Mouse (Mus musculus): Measurements from ENCODE around the gene Gm3486. TPM values are rescaled to one million over a fixed set of nuclear protein-coding genes. Genes with fewer than 3 reads are reported as not detected.
"Not testable (repeated sequence)": the region's sequence is repeated elsewhere in the genome, so short reads cannot be mapped to it uniquely, and the experiment has no call there.

The Gm3486 gene
- not detected in 2 replicates for polyA plus RNA-seq (2015; fragmentation: Nextera tagmentation; extraction: Ambion mirVana)

DNA sequence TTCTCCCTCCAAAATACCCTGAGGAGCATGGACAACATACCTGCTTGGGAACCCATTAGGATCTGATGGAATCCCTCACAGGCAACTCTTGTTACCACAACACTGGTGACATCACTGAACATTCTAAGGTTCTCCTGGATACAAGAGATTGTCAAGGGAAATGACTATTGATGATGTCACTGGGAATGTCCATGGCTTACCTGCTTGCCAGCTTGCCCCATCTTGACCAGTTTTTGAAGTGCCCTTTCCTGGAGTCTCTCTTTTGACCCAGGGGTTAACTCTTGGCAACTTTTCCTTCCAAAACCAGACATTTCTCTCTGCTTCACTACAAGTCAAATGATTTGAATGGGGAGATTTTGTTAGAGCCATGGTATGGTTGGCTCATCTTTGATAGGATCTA is at the start of gene Gm3486:
TSS of gene Gm3486 (minus strand) at position 101 of the 400 bp plus-strand sequence.
- H3K4me1 ChIP-seq (replicated peaks); H3K27ac ChIP-seq (replicated peaks); H3K4me3 ChIP-seq (replicated peaks); ATAC-seq (ENCODE audit: insufficient read depth); H3K9ac ChIP-seq; H3K36me3 ChIP-seq (replicated peaks); H3K4me2 ChIP-seq; H3K9me3 ChIP-seq (replicated peaks); H3K27me3 ChIP-seq: not testable (repeated sequence)

DNA sequence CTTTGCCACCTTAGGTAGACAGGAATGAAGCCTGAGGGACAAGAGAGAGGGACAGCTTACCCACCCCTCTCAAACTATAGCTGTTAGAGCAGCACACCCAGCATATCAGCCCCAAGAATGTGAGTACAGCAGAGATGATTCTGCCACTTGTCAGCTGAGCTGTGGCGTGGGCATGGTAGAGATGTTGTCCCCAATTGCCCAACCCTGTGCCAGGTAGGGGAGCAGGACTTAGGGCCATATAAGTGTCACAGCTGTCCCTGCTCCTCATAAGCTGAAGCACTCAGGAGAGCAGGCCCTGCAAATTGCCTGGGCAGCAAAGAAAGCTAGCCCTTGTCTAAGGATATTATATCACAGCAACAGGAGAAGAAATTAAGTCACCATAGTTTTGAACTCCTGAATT is 35.4 kb upstream of the Gm3486 start:
- ATAC-seq (ENCODE audit: insufficient read depth); H3K4me1 ChIP-seq (replicated peaks); H3K9ac ChIP-seq; H3K27me3 ChIP-seq; H3K27ac ChIP-seq (replicated peaks); H3K36me3 ChIP-seq (replicated peaks); H3K4me2 ChIP-seq; H3K9me3 ChIP-seq (replicated peaks); H3K4me3 ChIP-seq (replicated peaks): not testable (repeated sequence)
- WGBS (ENCODE audit: insufficient replicate concordance) = 32% methylated on average over 1 of the region's 1 CpGs

DNA sequence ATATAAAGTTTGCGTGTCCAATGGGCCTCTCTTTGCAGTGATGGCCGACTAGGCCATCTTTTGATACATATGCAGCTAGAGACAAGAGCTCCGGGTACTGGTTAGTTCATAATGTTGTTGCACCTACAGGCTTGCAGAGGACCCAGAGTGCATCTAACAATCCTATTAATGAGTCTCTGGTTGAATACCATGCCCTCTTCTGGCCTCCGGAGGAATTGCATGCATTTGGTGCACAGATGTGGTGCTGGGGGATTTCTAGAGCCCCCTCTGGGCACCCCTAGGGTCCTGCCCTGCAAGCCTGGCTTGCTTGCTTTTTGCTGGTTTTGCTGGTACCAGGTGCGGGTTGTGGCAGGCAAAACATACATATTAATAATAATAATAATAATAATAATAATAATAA is 31.4 kb upstream of the Gm3486 start:
- H3K9ac ChIP-seq; H3K4me3 ChIP-seq (replicated peaks); H3K4me2 ChIP-seq; H3K4me1 ChIP-seq (replicated peaks); H3K27me3 ChIP-seq; H3K36me3 ChIP-seq (replicated peaks); H3K27ac ChIP-seq (replicated peaks); H3K9me3 ChIP-seq (replicated peaks); ATAC-seq (ENCODE audit: insufficient read depth): not testable (repeated sequence)
- WGBS (ENCODE audit: insufficient replicate concordance) = 49% methylated on average over 5 of the region's 5 CpGs

DNA sequence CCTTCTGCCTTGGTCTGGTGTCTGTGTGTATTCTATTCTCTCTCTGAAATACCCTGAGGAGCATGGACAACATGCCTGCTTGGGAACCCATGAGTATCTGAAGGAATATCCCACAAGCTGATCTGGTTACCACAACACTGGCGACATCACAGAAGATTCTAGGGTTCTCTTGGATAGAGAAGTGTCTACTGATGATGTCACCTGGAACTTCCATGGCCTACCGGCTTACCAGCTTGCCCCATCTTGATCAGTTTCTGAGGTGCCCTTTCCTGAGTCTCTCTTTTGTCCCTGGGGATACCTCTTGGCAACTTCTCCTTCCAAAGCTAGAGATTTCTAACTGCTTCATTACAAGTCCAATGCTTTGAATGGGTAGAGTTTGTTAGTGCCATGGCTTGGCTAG is 35.9 kb downstream of the Gm3486 start, which contains the start of gene Gm7954:
TSS of gene Gm7954 (minus strand) at position 101 of the 400 bp plus-strand sequence.
- H3K4me1 ChIP-seq (replicated peaks); H3K36me3 ChIP-seq (replicated peaks); H3K9me3 ChIP-seq (replicated peaks); H3K4me2 ChIP-seq; ATAC-seq (ENCODE audit: insufficient read depth); H3K9ac ChIP-seq; H3K27ac ChIP-seq (replicated peaks); H3K4me3 ChIP-seq (replicated peaks); H3K27me3 ChIP-seq: not testable (repeated sequence)
- no CpG with 5 or more reads among the region's 2 CpGs for WGBS (ENCODE audit: insufficient replicate concordance)

Other genes starting within 250 kb of the Gm3486 start
- gene Gm2832, start 210.7 kb downstream of the Gm3486 start, polyA plus RNA-seq (2015; fragmentation: Nextera tagmentation; extraction: Ambion mirVana) = not detected in 2 replicates
- not detected in 2 replicates for gene Gm5798, start 140.9 kb downstream of the Gm3486 start, polyA plus RNA-seq (2015; fragmentation: Nextera tagmentation; extraction: Ambion mirVana)
- gene Gm7945, start 103.1 kb downstream of the Gm3486 start, polyA plus RNA-seq (2015; fragmentation: Nextera tagmentation; extraction: Ambion mirVana) = not detected in 2 replicates
- not detected in 2 replicates for gene Gm6482, start 81.2 kb downstream of the Gm3486 start, polyA plus RNA-seq (2015; fragmentation: Nextera tagmentation; extraction: Ambion mirVana)
- not detected in 2 replicates for gene Gm7954, start 36.0 kb downstream of the Gm3486 start, polyA plus RNA-seq (2015; fragmentation: Nextera tagmentation; extraction: Ambion mirVana)
- gene Gm7970, start 66.1 kb upstream of the Gm3486 start, polyA plus RNA-seq (2015; fragmentation: Nextera tagmentation; extraction: Ambion mirVana) = not detected in 2 replicates
- gene 1700049E17Rik2, start 83.7 kb upstream of the Gm3486 start, polyA plus RNA-seq (2015; fragmentation: Nextera tagmentation; extraction: Ambion mirVana) = not detected in 2 replicates
- not detected in 2 replicates for gene Gm3072, start 135.1 kb upstream of the Gm3486 start, polyA plus RNA-seq (2015; fragmentation: Nextera tagmentation; extraction: Ambion mirVana)
- not detected in 2 replicates for gene Gm3676, start 157.0 kb upstream of the Gm3486 start, polyA plus RNA-seq (2015; fragmentation: Nextera tagmentation; extraction: Ambion mirVana)
- not detected in 2 replicates for gene Gm8068, start 212.4 kb upstream of the Gm3486 start, polyA plus RNA-seq (2015; fragmentation: Nextera tagmentation; extraction: Ambion mirVana)

Measured in liver, embryonic 15.5 days (tissue).